ENCODE assay signal across 25 mouse cellular contexts in the genomic region with DNA sequence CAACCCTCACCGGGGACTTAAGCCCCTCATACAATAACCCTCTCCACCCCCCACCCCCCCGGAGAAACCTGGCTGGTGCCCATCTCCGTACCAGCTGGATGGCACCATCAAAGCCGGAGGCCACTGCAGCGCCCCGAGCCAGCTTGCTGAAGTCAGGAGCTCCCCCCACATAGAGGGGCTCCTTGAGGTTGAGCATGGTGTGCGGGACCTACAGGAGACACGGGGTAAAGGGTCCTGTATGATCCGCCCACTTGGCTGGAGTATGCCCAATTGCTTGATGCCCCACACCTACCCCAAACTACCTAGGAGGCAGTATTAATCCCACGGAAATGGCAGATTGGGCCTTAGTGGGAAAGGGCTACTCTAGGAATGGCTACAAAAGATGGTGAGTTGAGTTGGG. TPM values are rescaled to one million over a fixed set of nuclear protein-coding genes. Genes with fewer than 3 reads are reported as not detected.
DNase-seq lines count a peak whose midpoint lies in the region; ATAC-seq lines count a peak whose summit lies in the region.
"Had no signal": no experiment of that assay in that cellular context is flagged by ENCODE, and none has a peak within 500 bp of the region (broad histone marks: within the 10 kb centered on the region; RNA-seq: fewer than 3 reads in every experiment).

No protein-coding gene starts in this region.

- no peaks in the 10 kb centered on the region for H3K4me1 ChIP-seq in midbrain, embryonic 10.5 days
- no peaks in the 10 kb centered on the region for H3K4me1 ChIP-seq in midbrain, embryonic 14.5 days (ENCODE audit: control insufficient read depth, insufficient read depth, low read length)
- H3K4me1 ChIP-seq: embryonic facial prominence, embryonic 12.5 days; embryonic facial prominence, embryonic 15.5 days; forebrain, embryonic 13.5 days; hindbrain, embryonic 12.5 days; hindbrain, embryonic 15.5 days had no signal

- no peaks in the 10 kb centered on the region for H3K27me3 ChIP-seq in midbrain, embryonic 10.5 days (ENCODE audit: low read depth, poor library complexity, severe bottlenecking)
- no peaks in the 10 kb centered on the region for H3K27me3 ChIP-seq in midbrain, embryonic 14.5 days (ENCODE audit: control insufficient read depth, insufficient read depth, low read length)
- H3K27me3 ChIP-seq: embryonic facial prominence, embryonic 12.5 days; embryonic facial prominence, embryonic 15.5 days; forebrain, embryonic 13.5 days; hindbrain, embryonic 12.5 days; hindbrain, embryonic 15.5 days had no signal

- peak; percentile 80 for DNase-seq in heart, adult 11 months
- no peak for DNase-seq in heart, adult 18-20 months
- DNase-seq in midbrain, embryonic 10.5 days (ENCODE audit: low spot score), result peak; percentile 10
- no peak for DNase-seq in midbrain, embryonic 14.5 days
- peak; percentile 29 for DNase-seq in testis, postnatal 10 days (ENCODE audit: low spot score)
- DNase-seq in testis, postnatal 14 days (ENCODE audit: low spot score), result no peak
- DNase-seq: adrenal gland, adult 2 months; adrenal gland, postnatal 14 days; cerebellum, adult 11 months; cerebellum, adult 2 months; cerebellum, adult 9-11 months; cerebellum, postnatal 25 days; gastrocnemius, postnatal 25 days had no signal

- H3K9ac ChIP-seq in midbrain, embryonic 14.5 days (replicated peaks; ENCODE audit: low read length), result no peak overlapping the region
- H3K9ac ChIP-seq: embryonic facial prominence, embryonic 12.5 days; embryonic facial prominence, embryonic 15.5 days; forebrain, embryonic 13.5 days; hindbrain, embryonic 12.5 days; hindbrain, embryonic 15.5 days had no signal

- H3K27ac ChIP-seq in midbrain, embryonic 10.5 days (replicated peaks), result no peak overlapping the region
- H3K27ac ChIP-seq in midbrain, embryonic 14.5 days (replicated peaks; ENCODE audit: low read depth, low read length), result no peak overlapping the region
- H3K27ac ChIP-seq: embryonic facial prominence, embryonic 12.5 days; embryonic facial prominence, embryonic 15.5 days; forebrain, embryonic 13.5 days; hindbrain, embryonic 12.5 days; hindbrain, embryonic 15.5 days had no signal

- peaks cover 100% of the 10 kb centered on the region for H3K36me3 ChIP-seq in midbrain, embryonic 10.5 days
- peaks cover 99% of the 10 kb centered on the region for H3K36me3 ChIP-seq in midbrain, embryonic 14.5 days (ENCODE audit: control insufficient read depth, insufficient read depth, low read length)

- no peak overlapping the region for H3K4me2 ChIP-seq in midbrain, embryonic 14.5 days (ENCODE audit: low read length)
- H3K4me2 ChIP-seq: embryonic facial prominence, embryonic 12.5 days; embryonic facial prominence, embryonic 15.5 days; forebrain, embryonic 13.5 days; heart, embryonic 11.5 days; hindbrain, embryonic 12.5 days; hindbrain, embryonic 15.5 days had no signal

- no peaks in the 10 kb centered on the region for H3K9me3 ChIP-seq in midbrain, embryonic 10.5 days (replicated peaks)
- H3K9me3 ChIP-seq in midbrain, embryonic 14.5 days (ENCODE audit: control insufficient read depth, low read length), result no peaks in the 10 kb centered on the region
- H3K9me3 ChIP-seq: embryonic facial prominence, embryonic 12.5 days; embryonic facial prominence, embryonic 15.5 days; forebrain, embryonic 13.5 days; hindbrain, embryonic 12.5 days; hindbrain, embryonic 15.5 days had no signal

- no peak overlapping the region for H3K4me3 ChIP-seq in midbrain, embryonic 10.5 days
- H3K4me3 ChIP-seq in midbrain, embryonic 14.5 days (replicated peaks; ENCODE audit: low read depth, low read length), result no peak overlapping the region
- H3K4me3 ChIP-seq: embryonic facial prominence, embryonic 12.5 days; embryonic facial prominence, embryonic 15.5 days; forebrain, embryonic 13.5 days; hindbrain, embryonic 12.5 days; hindbrain, embryonic 15.5 days had no signal

- WGBS in midbrain, embryonic 10.5 days, result 97% methylated on average over 10 of the region's 10 CpGs
- WGBS in midbrain, embryonic 14.5 days, result 96% methylated on average over 10 of the region's 10 CpGs

- ATAC-seq in midbrain, embryonic 14.5 days (ENCODE audit: low FRiP score, low TSS enrichment), result no peak
- ATAC-seq: CD4-positive, CD25-positive, alpha-beta regulatory T cell, adult 4 months; forebrain, embryonic 13.5 days; forebrain, embryonic 16.5 days; inflammation-experienced regulatory T-cells, adult 6 months had no signal

RNA-seq across cellular contexts. Expression of gene Agrn, which starts 28.2 kb away (rescaled TPM):
- total RNA-seq in heart, adult 18-20 months (2021), result 10 to 100 TPM; 22.6 to 24.7 TPM
- polyA plus RNA-seq in midbrain, embryonic 10.5 days (2016; fragmentation: Nextera tagmentation; extraction: Ambion mirVana), result 55.4 and 84.4 TPM in 2 replicates
- polyA plus RNA-seq in midbrain, embryonic 14.5 days (2014; fragmentation: Nextera tagmentation; extraction: Ambion mirVana), result 122 and 142 TPM in 2 replicates

RNA-seq across cellular contexts. Expression of gene Isg15, which starts 31.5 kb away (rescaled TPM):
- total RNA-seq in heart, adult 18-20 months (2021), result 1 to 10 TPM; 2.3 to 3.1 TPM
- 0.21 and 0.73 TPM in 2 replicates for polyA plus RNA-seq in midbrain, embryonic 10.5 days (2016; fragmentation: Nextera tagmentation; extraction: Ambion mirVana)
- polyA plus RNA-seq in midbrain, embryonic 14.5 days (2014; fragmentation: Nextera tagmentation; extraction: Ambion mirVana), result 0.51 and 2.5 TPM in 2 replicates

RNA-seq across cellular contexts. Expression of gene AW011738, which starts 34.0 kb away (rescaled TPM):
- total RNA-seq in heart, adult 18-20 months (2021), result 10 to 100 TPM in 1 of 2 experiments, 1 to 10 TPM in 1; 9.5 to 11.6 TPM
- polyA plus RNA-seq in midbrain, embryonic 10.5 days (2016; fragmentation: Nextera tagmentation; extraction: Ambion mirVana), result 5.1 and 6.5 TPM in 2 replicates
- 0.84 and 0.96 TPM in 2 replicates for polyA plus RNA-seq in midbrain, embryonic 14.5 days (2014; fragmentation: Nextera tagmentation; extraction: Ambion mirVana)

RNA-seq across cellular contexts. Expression of gene Rnf223, which starts 38.8 kb away (rescaled TPM):
- total RNA-seq in heart, adult 18-20 months (2021), result under 1 TPM; 0.07 to 0.15 TPM
- polyA plus RNA-seq in midbrain, embryonic 10.5 days (2016; fragmentation: Nextera tagmentation; extraction: Ambion mirVana), result 0.79 and 0.93 TPM in 2 replicates
- 0.81 and 0.92 TPM in 2 replicates for polyA plus RNA-seq in midbrain, embryonic 14.5 days (2014; fragmentation: Nextera tagmentation; extraction: Ambion mirVana)
- total RNA-seq: adrenal gland, postnatal 14 days; gastrocnemius, adult 8-10 months; gastrocnemius, postnatal 25 days; hematopoietic stem cell, adult 5-6 weeks had no signal
- polyA plus RNA-seq: CD4-positive, CD25-positive, alpha-beta regulatory T cell, adult 4 months; heart, embryonic 11.5 days; heart, postnatal 0 days; inflammation-experienced regulatory T-cells, adult 6 months had no signal

RNA-seq across cellular contexts. Expression of gene Perm1, which starts 46.5 kb away (rescaled TPM):
- 100 to 1,000 TPM; 265 to 319 TPM for total RNA-seq in heart, adult 18-20 months (2021)
- 1.1 and 1.3 TPM in 2 replicates for polyA plus RNA-seq in midbrain, embryonic 10.5 days (2016; fragmentation: Nextera tagmentation; extraction: Ambion mirVana)
- polyA plus RNA-seq in midbrain, embryonic 14.5 days (2014; fragmentation: Nextera tagmentation; extraction: Ambion mirVana), result 1.9 and 2.0 TPM in 2 replicates
- total RNA-seq: hematopoietic stem cell, adult 5-6 weeks had no signal

Comparison
In these comparisons a context has a peak if more than half of its experiments do, and no peak if none do; other contexts are left out.
1. DNase-seq: peak in heart, adult 11 months (single experiment), midbrain, embryonic 10.5 days (single experiment) and testis, postnatal 10 days (single experiment); none in heart, adult 18-20 months (0 of 2), midbrain, embryonic 14.5 days (single experiment) and testis, postnatal 14 days (single experiment).